Mouse (Mus musculus): ENCODE data around the gene Mia2. TPM values are rescaled to one million over a fixed set of nuclear protein-coding genes. Genes with fewer than 3 reads are reported as not detected.

Mia2 gene
- total and polyA plus RNA-seq, 2 experiments from 2014 or later = 21.6 to 34.2 TPM

DNA sequence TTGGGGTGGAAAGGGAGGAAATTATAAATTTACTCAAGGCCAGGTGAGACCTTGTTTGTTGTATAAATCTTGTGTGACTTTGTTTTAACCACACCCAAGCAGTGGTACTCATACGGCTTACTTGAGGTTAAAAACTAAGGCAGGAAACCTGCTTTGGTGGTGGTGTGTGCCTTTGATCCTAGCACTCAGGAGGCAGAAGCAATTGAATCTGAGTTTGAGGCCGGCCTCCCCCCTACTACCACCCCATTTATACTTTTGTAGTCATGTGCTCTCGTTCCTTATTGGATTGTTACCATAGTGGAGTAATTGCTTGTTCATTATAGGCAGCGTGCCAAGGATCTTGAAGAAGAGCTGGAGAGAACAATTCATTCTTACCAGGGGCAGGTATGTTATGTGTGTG is 74.3 kb downstream of the Mia2 start:
- 89% methylated on average over 4 of the region's 4 CpGs for WGBS
- TF ChIP-seq CTCF (IDR thresholded peaks at IDR 0.05) = no peak
- no peak for DNase-seq (ENCODE audit: low spot score)

DNA sequence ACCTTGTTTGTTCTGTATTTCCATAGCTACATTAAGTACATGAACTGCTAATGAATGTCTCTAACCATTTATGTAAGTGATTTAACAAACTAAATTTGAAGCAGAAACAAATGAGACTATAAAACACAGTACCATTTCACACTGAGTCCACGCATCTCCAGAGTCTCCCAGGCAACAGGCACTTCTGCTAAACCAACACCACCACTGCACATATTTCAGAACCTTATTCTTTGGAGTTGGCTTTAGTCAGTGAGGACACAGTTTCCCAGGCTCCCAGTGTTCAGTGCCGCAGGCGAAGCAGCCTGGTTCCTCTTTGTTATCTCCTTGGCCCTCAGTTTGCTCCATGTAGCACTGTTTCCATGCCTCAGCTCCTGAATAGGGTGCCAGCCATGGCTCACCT is 82.2 kb downstream of the Mia2 start:
- Histone ChIP-seq H3K27me3 (ENCODE audit: insufficient read depth, low read length) (no peaks in the 10 kb centered on the region), H3K27ac (ENCODE audit: low read depth, low read length) (no peak overlapping the region), H3K4me1 (ENCODE audit: insufficient read depth, low read length) (no peaks in the 10 kb centered on the region), H3K4me3 (ENCODE audit: low read depth, low read length) (no peak overlapping the region), H3K4me2 (ENCODE audit: low read depth, low read length, poor library complexity, severe bottlenecking) (no peak overlapping the region), H3K9me3 (ENCODE audit: low read length) (no peaks in the 10 kb centered on the region), H3K36me3 (ENCODE audit: insufficient read depth, low read length) (peaks cover 29% of the 10 kb centered on the region), H3K9ac (replicated peaks; ENCODE audit: low read length, poor library complexity, severe bottlenecking) (no peak overlapping the region)
- 93% methylated on average over 3 of the region's 3 CpGs for WGBS
- no peak for TF ChIP-seq CTCF (IDR thresholded peaks at IDR 0.05)
- DNase-seq (ENCODE audit: low spot score) (no peak), ATAC-seq (ENCODE audit: low FRiP score) (no peak)

More for the DNA sequence above, 74.3 kb downstream of the Mia2 start:
- no peak overlapping the region for H3K4me3 ChIP-seq (ENCODE audit: low read depth, low read length)
- H3K4me1 ChIP-seq (ENCODE audit: insufficient read depth, low read length) = no peaks in the 10 kb centered on the region
- no peaks in the 10 kb centered on the region for H3K9me3 ChIP-seq (ENCODE audit: low read length)
- peaks cover 22% of the 10 kb centered on the region for H3K36me3 ChIP-seq (ENCODE audit: insufficient read depth, low read length)
- H3K27ac ChIP-seq (ENCODE audit: low read depth, low read length) = no peak overlapping the region
- H3K4me2 ChIP-seq (ENCODE audit: low read depth, low read length, poor library complexity, severe bottlenecking) = no peak overlapping the region
- H3K9ac ChIP-seq (replicated peaks; ENCODE audit: low read length, poor library complexity, severe bottlenecking) = no peak overlapping the region
- ATAC-seq (ENCODE audit: low FRiP score) = no peak
- no peaks in the 10 kb centered on the region for H3K27me3 ChIP-seq (ENCODE audit: insufficient read depth, low read length)

DNA sequence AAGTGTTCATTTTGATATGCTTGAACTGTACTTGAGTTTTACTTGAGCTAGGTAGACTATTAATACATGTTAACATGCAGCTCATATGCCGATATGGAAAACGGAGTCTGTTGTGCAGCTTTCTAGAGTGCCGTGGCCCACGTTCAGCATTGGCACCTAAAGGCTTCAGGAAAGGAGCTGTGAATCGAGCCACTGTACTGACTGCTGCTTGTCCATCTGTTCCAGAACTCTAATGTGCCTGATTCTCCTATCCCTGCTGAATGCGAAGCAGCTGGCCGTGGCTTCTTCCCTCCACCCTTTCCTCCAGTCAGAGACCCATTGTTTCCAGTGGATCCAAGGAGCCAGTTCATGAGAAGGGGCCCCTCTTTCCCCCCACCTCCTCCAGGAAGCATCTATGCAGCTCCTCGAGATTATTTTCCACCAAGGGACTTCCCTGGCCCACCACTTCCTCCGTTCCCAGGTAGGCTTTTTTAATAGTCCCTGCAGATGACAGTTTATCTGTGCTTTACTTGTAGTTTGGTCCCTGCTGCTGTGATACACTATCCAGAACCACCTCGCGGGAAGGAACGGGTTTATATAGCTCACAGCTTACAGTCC is 92.6 kb downstream of the Mia2 start:
- no peak overlapping the region for H3K4me3 ChIP-seq (ENCODE audit: low read depth, low read length)
- no peaks in the 10 kb centered on the region for H3K9me3 ChIP-seq (ENCODE audit: low read length)
- no peak overlapping the region for H3K9ac ChIP-seq (replicated peaks; ENCODE audit: low read length, poor library complexity, severe bottlenecking)
- 92% methylated on average over 12 of the region's 12 CpGs for WGBS
- no peaks in the 10 kb centered on the region for H3K27me3 ChIP-seq (ENCODE audit: insufficient read depth, low read length)
- H3K36me3 ChIP-seq (ENCODE audit: insufficient read depth, low read length) = peaks cover 16% of the 10 kb centered on the region
- no peaks in the 10 kb centered on the region for H3K4me1 ChIP-seq (ENCODE audit: insufficient read depth, low read length)
- H3K4me2 ChIP-seq (ENCODE audit: low read depth, low read length, poor library complexity, severe bottlenecking) = no peak overlapping the region
- no peak for ATAC-seq (ENCODE audit: low FRiP score)
- no peak for TF ChIP-seq CTCF (IDR thresholded peaks at IDR 0.05)
- no peak for DNase-seq (ENCODE audit: low spot score)
- H3K27ac ChIP-seq (ENCODE audit: low read depth, low read length) = no peak overlapping the region

DNA sequence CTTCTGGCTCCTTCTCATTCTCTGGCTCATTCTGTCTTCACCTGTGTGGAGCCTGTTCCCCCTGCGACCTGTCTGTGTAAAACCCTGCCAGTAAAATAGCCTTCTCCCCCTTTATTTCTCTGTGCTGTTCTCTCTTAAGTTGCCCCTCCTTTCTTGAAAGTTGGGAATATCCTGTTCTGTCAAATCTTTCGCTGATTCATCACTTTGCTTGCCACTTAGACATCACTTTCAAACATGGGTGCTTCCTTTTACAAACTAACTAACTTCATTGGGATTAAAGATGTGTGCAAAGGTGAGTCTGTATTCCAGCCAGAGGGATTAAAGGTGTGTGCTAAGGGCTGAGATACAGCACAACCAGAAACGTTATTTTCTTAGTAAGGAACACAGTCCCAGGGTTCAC is 98.0 kb downstream of the Mia2 start:
- H3K27ac ChIP-seq (ENCODE audit: low read depth, low read length) = no peak overlapping the region
- ATAC-seq (ENCODE audit: low FRiP score) (no peak), DNase-seq (ENCODE audit: low spot score) (no peak)
- peaks cover 4% of the 10 kb centered on the region for H3K36me3 ChIP-seq (ENCODE audit: insufficient read depth, low read length)
- H3K9me3 ChIP-seq (ENCODE audit: low read length) = no peaks in the 10 kb centered on the region
- H3K27me3 ChIP-seq (ENCODE audit: insufficient read depth, low read length) = no peaks in the 10 kb centered on the region
- no peaks in the 10 kb centered on the region for H3K4me1 ChIP-seq (ENCODE audit: insufficient read depth, low read length)
- no peak for TF ChIP-seq CTCF (IDR thresholded peaks at IDR 0.05)
- no peak overlapping the region for H3K9ac ChIP-seq (replicated peaks; ENCODE audit: low read length, poor library complexity, severe bottlenecking)
- H3K4me3 ChIP-seq (ENCODE audit: low read depth, low read length) = no peak overlapping the region
- H3K4me2 ChIP-seq (ENCODE audit: low read depth, low read length, poor library complexity, severe bottlenecking) = no peak overlapping the region
- WGBS = 83% methylated on average over 3 of the region's 3 CpGs

DNA sequence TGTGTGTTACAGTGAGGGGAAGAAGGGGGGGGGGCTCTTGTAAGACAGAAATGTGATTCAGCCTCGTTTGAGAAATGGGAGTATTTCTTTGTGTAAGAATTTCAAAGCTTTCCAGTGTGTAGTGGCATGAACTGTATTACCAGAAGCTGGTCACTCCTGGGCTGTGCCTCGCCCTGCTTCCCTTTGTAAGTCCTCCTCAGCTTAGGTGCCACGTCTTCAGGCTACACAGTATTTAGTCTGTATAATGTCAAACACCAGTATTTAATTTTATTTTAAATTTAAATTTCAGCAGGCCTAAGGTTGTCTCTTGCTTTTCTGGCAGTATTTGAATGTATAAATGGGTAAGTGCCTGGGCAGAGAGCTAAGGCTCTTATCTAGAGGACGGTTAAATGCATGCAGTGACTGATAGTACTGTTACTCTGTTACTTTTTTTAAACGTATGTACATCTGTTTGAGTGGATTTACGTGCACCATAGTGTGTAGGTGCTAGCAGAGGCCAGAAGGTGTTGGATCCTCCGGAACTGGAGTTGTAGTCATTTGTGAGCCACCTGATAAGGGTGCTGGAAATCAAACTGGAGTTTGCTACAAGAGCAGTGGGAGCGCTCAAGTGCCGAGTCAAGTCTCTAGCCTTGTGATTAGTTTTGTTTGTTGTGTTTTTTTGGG is 98.9 kb downstream of the Mia2 start:
- H3K27ac ChIP-seq (ENCODE audit: low read depth, low read length) = no peak overlapping the region
- no peak overlapping the region for H3K4me3 ChIP-seq (ENCODE audit: low read depth, low read length)
- no peaks in the 10 kb centered on the region for H3K9me3 ChIP-seq (ENCODE audit: low read length)
- no peak overlapping the region for H3K9ac ChIP-seq (replicated peaks; ENCODE audit: low read length, poor library complexity, severe bottlenecking)
- no peak for TF ChIP-seq CTCF (IDR thresholded peaks at IDR 0.05)
- no peaks in the 10 kb centered on the region for H3K27me3 ChIP-seq (ENCODE audit: insufficient read depth, low read length)
- no peak overlapping the region for H3K4me2 ChIP-seq (ENCODE audit: low read depth, low read length, poor library complexity, severe bottlenecking)
- H3K36me3 ChIP-seq (ENCODE audit: insufficient read depth, low read length) = peaks cover 5% of the 10 kb centered on the region
- WGBS = 87% methylated on average over 9 of the region's 9 CpGs
- ATAC-seq (ENCODE audit: low FRiP score) (no peak), DNase-seq (ENCODE audit: low spot score) (no peak)
- H3K4me1 ChIP-seq (ENCODE audit: insufficient read depth, low read length) = no peaks in the 10 kb centered on the region

DNA sequence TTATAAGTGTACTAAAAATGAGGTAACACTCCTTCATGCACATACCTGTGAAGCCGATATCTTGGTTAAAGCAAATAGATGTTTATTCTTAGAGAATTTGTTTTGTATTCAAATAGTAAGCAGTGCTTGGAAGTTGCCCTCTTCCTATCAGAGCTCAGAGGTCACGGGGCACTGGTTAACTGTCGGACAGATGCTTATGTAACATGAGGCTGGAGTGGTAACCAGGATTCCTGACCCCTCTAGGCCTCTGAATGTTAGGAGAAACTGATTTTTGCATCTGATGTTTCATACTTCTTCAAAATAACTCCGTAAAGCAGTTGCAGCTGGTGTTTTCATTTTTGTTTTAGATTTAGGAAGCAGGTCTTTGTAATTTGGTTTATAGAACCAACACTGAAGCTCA is 99.5 kb downstream of the Mia2 start:
- Histone ChIP-seq H3K4me3 (ENCODE audit: low read depth, low read length) (no peak overlapping the region), H3K27me3 (ENCODE audit: insufficient read depth, low read length) (no peaks in the 10 kb centered on the region), H3K27ac (ENCODE audit: low read depth, low read length) (no peak overlapping the region), H3K4me1 (ENCODE audit: insufficient read depth, low read length) (no peaks in the 10 kb centered on the region), H3K9me3 (ENCODE audit: low read length) (no peaks in the 10 kb centered on the region), H3K4me2 (ENCODE audit: low read depth, low read length, poor library complexity, severe bottlenecking) (no peak overlapping the region), H3K36me3 (ENCODE audit: insufficient read depth, low read length) (peaks cover 7% of the 10 kb centered on the region), H3K9ac (replicated peaks; ENCODE audit: low read length, poor library complexity, severe bottlenecking) (no peak overlapping the region)
- no peak for TF ChIP-seq CTCF (IDR thresholded peaks at IDR 0.05)
- 92% methylated on average over 4 of the region's 4 CpGs for WGBS
- DNase-seq (ENCODE audit: low spot score) (no peak), ATAC-seq (ENCODE audit: low FRiP score) (no peak)

All from midbrain, postnatal 0 days (tissue).